Mouse (Mus musculus) lung, postnatal 0 days (tissue): ENCODE data around the gene Cacna1d.

Source experiments
- CTCF ChIP-seq: IDR thresholded peaks from 2 replicates; pipeline ENCODE4 v1.5.1; 2016; ENCODE audit warnings: antibody characterized with exemption, mild to moderate bottlenecking
- EP300 ChIP-seq: IDR thresholded peaks from 2 replicates; pipeline ENCODE4 v1.6.1; 2016; ENCODE audit warnings: antibody characterized with exemption, mild to moderate bottlenecking, control low read depth

- TF ChIP-seq CTCF (no peak), EP300 (no peak)
Measured at GRCm38 (mm10) chr14:30439915-30440314, 51.3 kb downstream of the Cacna1d start.
